Mouse (Mus musculus) heart, postnatal 14 days (tissue): Measurements from ENCODE around the gene Serpine1. TPM values are rescaled to one million over a fixed set of nuclear protein-coding genes. Genes with fewer than 3 reads are reported as not detected.

ENCODE experiments used
- DNase-seq, 2 experiments: peaks; one replicate each; pipeline ENCODE4 v3.0.0; 2021 to 2022
- intact Hi-C: fragments of 180-260 bp; cut with DNase I; formaldehyde crosslinking; loops from one replicate; pipeline ENCODE4 v1.15.1; 2025
- total RNA-seq, 2 experiments: library from RNA; stranded (reverse); gene quantifications; 2 replicates each; pipeline ENCODE4 v1.2.3; 2021

Serpine1 gene
- total RNA-seq, 2 experiments from 2014 or later = 12.5 TPM

- DNase-seq = peak; percentile 95 to 99
- intact Hi-C loops = no loop called here
Measured at GRCm38 (mm10) chr5:137029643-137030415, 42.2 kb downstream of the Serpine1 start.

- intact Hi-C loops = no loop called here
- DNase-seq = no peak
Measured at GRCm38 (mm10) chr5:137029273-137029585, 42.8 kb downstream of the Serpine1 start.

DNA sequence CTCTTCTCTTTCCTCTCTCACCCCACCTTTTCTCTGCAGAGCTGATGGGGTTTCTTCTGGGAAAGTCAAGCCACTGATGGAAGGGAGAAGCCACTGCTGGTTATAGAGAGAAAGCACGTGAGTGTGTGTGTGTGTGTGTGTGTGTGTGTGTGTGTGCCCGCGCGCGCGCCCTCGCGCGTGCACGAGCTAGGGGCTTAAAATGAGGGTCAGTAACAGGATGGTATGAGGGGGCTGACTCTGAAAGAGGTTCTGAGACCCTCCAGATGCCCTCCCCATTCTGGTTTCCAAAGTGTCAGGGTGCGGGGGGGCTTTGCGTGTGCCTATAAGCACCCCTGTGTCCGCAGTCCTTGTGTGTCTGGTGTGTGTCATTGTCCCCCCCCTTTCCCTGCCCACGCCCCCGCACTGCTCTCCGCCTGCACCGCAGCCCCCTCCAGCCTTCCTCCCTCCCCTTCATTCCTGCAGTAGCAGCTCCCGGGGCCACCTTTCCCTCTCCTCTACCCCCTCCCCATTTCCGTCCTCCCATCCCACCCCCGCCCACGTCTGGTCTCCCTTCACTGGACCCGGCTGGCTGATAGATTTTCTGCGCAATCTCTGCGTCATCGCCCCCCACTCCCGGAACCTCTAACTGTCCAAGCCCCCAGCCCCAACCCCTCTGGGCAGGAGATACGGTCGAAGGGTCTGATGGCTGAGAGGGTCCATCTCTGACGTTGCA is 43.4 kb downstream of the Serpine1 start:
- DNase-seq = no peak
- intact Hi-C loops = no loop called here

DNA sequence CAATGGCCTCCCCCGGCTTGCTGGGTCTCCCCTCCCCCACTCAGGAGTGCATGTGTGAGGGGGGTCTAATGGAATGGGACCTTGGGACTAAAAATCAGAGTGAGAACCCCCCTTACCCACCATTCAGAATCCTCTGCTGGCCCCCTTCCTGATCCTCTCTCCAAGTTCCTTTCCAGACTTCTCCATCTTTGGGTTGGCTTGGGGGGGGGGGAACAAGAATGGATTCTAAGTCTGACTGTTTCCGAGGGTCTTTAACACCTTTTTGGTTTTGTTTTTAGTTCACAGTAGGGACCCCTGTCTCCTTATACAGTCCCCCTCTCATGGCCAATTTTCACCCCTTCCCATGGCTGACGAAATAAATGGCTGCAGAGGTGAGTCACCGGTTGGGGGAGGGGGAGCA is 46.0 kb downstream of the Serpine1 start, which contains the start of gene Vgf:
Gene Vgf (plus strand): TSS at position 301 of the 400 bp plus-strand sequence.
- intact Hi-C loops = no loop called here
- DNase-seq = no peak

- peak; percentile 85 to 91 for DNase-seq
- intact Hi-C loops = no loop called here
Measured at GRCm38 (mm10) chr5:137025132-137025531, 46.9 kb downstream of the Serpine1 start.

DNA sequence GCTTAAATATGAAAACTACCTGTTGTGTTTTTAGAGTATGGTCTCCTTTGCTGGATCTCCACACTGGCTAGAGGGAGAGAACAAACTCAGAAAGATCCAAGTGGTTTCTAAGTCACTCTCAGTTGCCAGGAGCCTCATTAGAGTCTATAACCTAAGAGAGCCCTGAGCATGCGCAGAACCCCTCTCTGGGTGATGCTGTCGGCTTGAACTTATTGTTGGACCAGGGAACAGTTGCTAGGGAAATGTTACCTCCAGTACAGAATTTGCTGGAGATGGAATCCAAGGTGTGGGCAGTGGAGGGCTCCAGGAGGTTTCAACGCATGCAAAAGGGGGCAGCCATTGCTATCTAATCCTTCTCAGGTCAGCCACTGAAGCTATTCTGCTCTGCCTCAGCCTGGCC is 47.8 kb downstream of the Serpine1 start:
- DNase-seq = no peak
- intact Hi-C loops = loop anchor here (1.0 kb wide), 1 partner anchor 83 kb away; no protein-coding TSS in a partner anchor

- intact Hi-C loops = no loop called here
- DNase-seq = no peak
Measured at GRCm38 (mm10) chr5:137015913-137016312, 56.2 kb downstream of the Serpine1 start.

DNA sequence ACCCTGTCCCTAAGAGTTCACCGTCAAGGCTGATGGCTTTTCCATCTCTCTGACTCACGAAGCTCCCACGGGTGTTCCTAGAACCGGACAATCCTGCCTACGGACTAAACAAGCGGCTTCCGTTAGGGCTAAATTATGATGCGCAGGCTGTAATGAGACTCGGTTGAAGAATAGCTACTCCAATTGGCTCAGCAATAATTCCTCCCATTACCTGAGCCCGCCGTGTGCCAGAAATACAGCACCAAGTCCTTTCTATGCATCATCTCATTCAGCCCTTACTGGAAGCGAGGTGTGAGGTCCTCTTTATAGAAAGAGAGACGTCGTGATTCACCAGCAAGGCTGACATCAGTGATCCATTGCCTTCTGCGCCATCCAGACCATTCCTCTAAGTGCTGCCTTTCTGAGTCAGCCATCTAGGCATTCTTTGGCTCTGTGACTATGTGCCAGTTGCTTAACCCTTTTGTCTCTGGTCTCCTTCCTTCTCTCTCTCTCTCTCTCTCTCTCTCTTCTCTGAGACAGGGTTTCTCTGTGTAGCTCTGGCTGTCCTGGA is 59.6 kb downstream of the Serpine1 start:
- no peak for DNase-seq
- intact Hi-C loops = no loop called here

Other genes with a start within 250 kb of the Serpine1 start
- 1 to 10 TPM; 5.2 to 6.6 TPM for gene Col26a1, start 189.1 kb downstream of the Serpine1 start, total RNA-seq
- gene Ift22, start 164.1 kb downstream of the Serpine1 start, total RNA-seq = 10 to 100 TPM; 10.7 to 12.0 TPM
- 100 to 1,000 TPM; 166 to 167 TPM for gene Fis1, start 119.0 kb downstream of the Serpine1 start, total RNA-seq
- gene Cldn15, start 105.7 kb downstream of the Serpine1 start, total RNA-seq = 10 to 100 TPM in 1 of 2 experiments, 1 to 10 TPM in 1; 8.9 to 11.2 TPM
- gene Plod3, start 85.2 kb downstream of the Serpine1 start, total RNA-seq = 10 to 100 TPM; 40.3 to 42.2 TPM
- 10 to 100 TPM; 50.4 to 54.9 TPM for gene Znhit1, start 84.2 kb downstream of the Serpine1 start, total RNA-seq
- not detected for gene Vgf, start 45.9 kb downstream of the Serpine1 start, total RNA-seq
- 10 to 100 TPM; 41.9 to 50.2 TPM for gene Ap1s1, start 26.1 kb downstream of the Serpine1 start, total RNA-seq
- gene Trim56, start 43.9 kb upstream of the Serpine1 start, total RNA-seq = 10 to 100 TPM; 19.4 to 20.4 TPM
- gene Muc3, start 77.1 kb upstream of the Serpine1 start, total RNA-seq = not detected
- under 1 TPM; 0.56 to 0.62 TPM for gene Muc3a, start 140.1 kb upstream of the Serpine1 start, total RNA-seq
- 1 to 10 TPM; 2.7 to 3.9 TPM for gene Ache, start 215.3 kb upstream of the Serpine1 start, total RNA-seq
- 1 to 10 TPM; 6.7 to 8.5 TPM for gene Ufsp1, start 222.4 kb upstream of the Serpine1 start, total RNA-seq
- gene Srrt, start 235.4 kb upstream of the Serpine1 start, total RNA-seq = 10 to 100 TPM; 84.2 to 84.8 TPM
- gene Trip6, start 242.1 kb upstream of the Serpine1 start, total RNA-seq = 10 to 100 TPM; 14.2 to 14.3 TPM